Mouse (Mus musculus) myocyte (in vitro differentiated cells): ENCODE measurements around the gene 2300002M23Rik. TPM values are rescaled to one million over a fixed set of nuclear protein-coding genes. Genes with fewer than 3 reads are reported as not detected.

ENCODE experiments used
- H3K27me3 ChIP-seq: one replicate; pipeline ENCODE4 v1.6.1; 2011; ENCODE audit not compliant: control insufficient read depth, insufficient read depth, insufficient read length
- H3K36me3 ChIP-seq: one replicate; pipeline ENCODE4 v1.6.1; 2011; ENCODE audit not compliant: control insufficient read depth, insufficient read depth
- H3K4me2 ChIP-seq: one replicate; pipeline ENCODE4 v1.6.1; 2011; ENCODE audit warnings: low read depth, control low read depth
- H3K4me3 ChIP-seq: one replicate; pipeline ENCODE4 v1.5.1; 2011; ENCODE audit warnings: mild to moderate bottlenecking, control low read depth, moderate library complexity
- H3K79me2 ChIP-seq: one replicate; pipeline ENCODE4 v1.6.1; 2011; ENCODE audit not compliant: control insufficient read depth, insufficient read depth
- H3ac ChIP-seq: one replicate; pipeline ENCODE4 v1.6.1; 2011; ENCODE audit not compliant: control insufficient read depth, insufficient read length
- CEBPB ChIP-seq: IDR thresholded peaks from 2 replicates; pipeline ENCODE4 v1.6.1; 2011; ENCODE audit warnings: mild to moderate bottlenecking, moderate library complexity; ENCODE audit not compliant: poor library complexity, insufficient read depth, severe bottlenecking
- E2F4 ChIP-seq: IDR thresholded peaks from one replicate; pipeline ENCODE4 v1.6.1; 2011; ENCODE audit warnings: mild to moderate bottlenecking, control low read depth, moderate library complexity; ENCODE audit not compliant: insufficient read depth
- MAX ChIP-seq: IDR thresholded peaks from one replicate; pipeline ENCODE4 v1.6.1; 2011; ENCODE audit warnings: low read depth, mild to moderate bottlenecking, control low read depth
- MYOD1 ChIP-seq, 3 experiments: IDR thresholded peaks; one replicate each; pipeline ENCODE4 v1.6.1; 2011; ENCODE audit warnings: control low read depth in 2 of 3, low read depth in 2 of 3, mild to moderate bottlenecking in 2 of 3, moderate library complexity in 1 of 3; ENCODE audit not compliant: insufficient read length in 2 of 3, control insufficient read depth in 1 of 3
- MYOG ChIP-seq, 3 experiments: IDR thresholded peaks; one replicate each; pipeline ENCODE4 v1.6.1; 2011; ENCODE audit warnings: control low read depth in 2 of 3, low read depth in 2 of 3, mild to moderate bottlenecking in 2 of 3; ENCODE audit not compliant: insufficient read length in 2 of 3, control insufficient read depth in 1 of 3, insufficient read depth in 1 of 3
- POLR2A ChIP-seq: IDR thresholded peaks from one replicate; pipeline ENCODE4 v1.6.1; 2011; ENCODE audit warnings: low read depth, mild to moderate bottlenecking, control low read depth, moderate library complexity; ENCODE audit not compliant: insufficient read length
- POLR2AphosphoS2 ChIP-seq: IDR thresholded peaks from one replicate; pipeline ENCODE4 v1.6.1; 2011; ENCODE audit warnings: low read depth, control low read depth; ENCODE audit not compliant: insufficient read length
- REST ChIP-seq: IDR thresholded peaks from one replicate; pipeline ENCODE4 v1.6.1; 2011; ENCODE audit warnings: mild to moderate bottlenecking, control low read depth, moderate library complexity; ENCODE audit not compliant: insufficient read depth, insufficient read length
- SRF ChIP-seq: IDR thresholded peaks from one replicate; pipeline ENCODE4 v1.6.1; 2011; ENCODE audit warnings: low read depth; ENCODE audit not compliant: control insufficient read depth, insufficient read length
- TCF12 ChIP-seq: IDR thresholded peaks from one replicate; pipeline ENCODE4 v1.6.1; 2011; ENCODE audit warnings: mild to moderate bottlenecking, control low read depth; ENCODE audit not compliant: poor library complexity, insufficient read depth, severe bottlenecking
- TCF3 ChIP-seq: IDR thresholded peaks from one replicate; pipeline ENCODE4 v1.6.1; 2011; ENCODE audit warnings: low read depth, control low read depth; ENCODE audit not compliant: insufficient read length
- USF1 ChIP-seq: IDR thresholded peaks from one replicate; pipeline ENCODE4 v1.6.1; 2011; ENCODE audit warnings: low read depth, mild to moderate bottlenecking, control low read depth, moderate library complexity
- polyA plus RNA-seq: library from polyadenylated mRNA; unstranded; fragments of >200 nt; fragmentation: generic; extraction: Trizol; gene quantifications from one replicate; pipeline ENCODE4 v1.2.1, GENCODE M21; 2012; ENCODE audit warnings: missing spikeins

2300002M23Rik gene
- polyA plus RNA-seq, 1 experiment: not detected

DNA sequence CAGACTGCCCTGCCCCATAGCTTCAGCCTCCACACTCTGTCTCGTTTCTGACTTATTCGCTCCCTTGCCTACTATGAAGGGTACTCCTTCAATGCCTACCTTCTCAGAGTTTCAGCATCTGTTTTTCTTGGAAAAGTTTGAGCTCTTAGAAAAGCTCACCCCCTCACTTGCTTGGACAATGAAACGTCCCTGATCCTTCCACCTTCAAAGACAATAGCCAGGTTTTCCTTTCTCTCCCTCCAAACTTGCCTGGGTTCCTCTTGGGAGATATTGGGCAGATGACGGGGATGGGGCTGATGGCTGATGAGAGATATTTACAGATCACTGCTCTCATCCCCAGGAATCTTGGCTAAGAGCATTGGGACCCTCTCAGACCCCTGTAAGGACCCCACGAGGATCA lies 12.9 kb upstream of the 2300002M23Rik start:
- TF ChIP-seq MYOD1 (IDR thresholded peaks at IDR 0.05; ENCODE audit: control insufficient read depth in 1 of 3, insufficient read length in 2 of 3, low read depth in 2 of 3): no peak
- no peak for TF ChIP-seq CEBPB
- Histone ChIP-seq H3K36me3 (no peaks in the 10 kb centered on the region), H3K4me2 (no peak overlapping the region), H3ac (no peak overlapping the region), H3K79me2 (no peaks in the 10 kb centered on the region), H3K4me3 (no peak overlapping the region), H3K27me3 (no peaks in the 10 kb centered on the region)

DNA sequence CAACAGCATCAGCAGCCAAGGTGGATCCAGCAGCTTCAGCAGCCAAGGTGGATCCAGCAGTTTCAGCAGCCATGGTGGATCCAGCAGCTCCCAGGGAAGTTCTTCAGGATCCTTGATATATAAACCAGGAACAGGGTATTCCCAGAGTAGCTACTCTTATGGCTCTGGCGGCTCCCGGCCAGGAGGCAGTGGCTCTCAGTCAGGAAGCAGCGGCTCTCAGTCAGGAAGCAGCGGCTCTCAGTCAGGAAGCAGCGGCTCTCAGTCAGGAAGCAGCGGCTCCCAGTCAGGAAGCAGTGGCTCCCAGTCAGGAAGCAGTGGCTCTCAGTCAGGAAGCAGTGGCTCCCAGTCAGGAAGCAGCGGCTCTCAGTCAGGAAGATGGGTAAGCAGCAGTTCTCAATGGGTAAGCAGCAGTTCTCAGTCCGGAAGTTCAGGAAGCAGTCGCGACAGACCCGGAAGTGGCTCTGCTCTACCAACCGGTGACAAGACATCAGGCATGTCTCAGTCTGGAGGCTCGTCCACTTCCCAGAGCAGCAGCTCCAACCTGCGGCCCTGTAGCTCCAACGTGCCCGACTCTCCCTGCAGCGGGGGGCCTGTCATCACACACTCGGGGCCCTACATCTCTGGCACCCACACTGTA lies 12.4 kb upstream of the 2300002M23Rik start:
- H3K4me3 ChIP-seq: no peak overlapping the region
- no peaks in the 10 kb centered on the region for H3K27me3 ChIP-seq
- H3ac ChIP-seq: no peak overlapping the region
- no peak overlapping the region for H3K4me2 ChIP-seq
- no peaks in the 10 kb centered on the region for H3K79me2 ChIP-seq
- H3K36me3 ChIP-seq: no peaks in the 10 kb centered on the region
- TF ChIP-seq TCF12 (no peak), MAX (no peak), MYOD1 (IDR thresholded peaks at IDR 0.05; ENCODE audit: control insufficient read depth in 1 of 3, insufficient read length in 2 of 3, low read depth in 2 of 3) (no peak), USF1 (no peak), CEBPB (no peak), POLR2AphosphoS2 (no peak), REST (no peak), E2F4 (no peak), TCF3 (no peak), MYOG (IDR thresholded peaks at IDR 0.05; ENCODE audit: control insufficient read depth in 1 of 3, insufficient read depth in 1 of 3, insufficient read length in 2 of 3, low read depth in 2 of 3) (no peak)

DNA sequence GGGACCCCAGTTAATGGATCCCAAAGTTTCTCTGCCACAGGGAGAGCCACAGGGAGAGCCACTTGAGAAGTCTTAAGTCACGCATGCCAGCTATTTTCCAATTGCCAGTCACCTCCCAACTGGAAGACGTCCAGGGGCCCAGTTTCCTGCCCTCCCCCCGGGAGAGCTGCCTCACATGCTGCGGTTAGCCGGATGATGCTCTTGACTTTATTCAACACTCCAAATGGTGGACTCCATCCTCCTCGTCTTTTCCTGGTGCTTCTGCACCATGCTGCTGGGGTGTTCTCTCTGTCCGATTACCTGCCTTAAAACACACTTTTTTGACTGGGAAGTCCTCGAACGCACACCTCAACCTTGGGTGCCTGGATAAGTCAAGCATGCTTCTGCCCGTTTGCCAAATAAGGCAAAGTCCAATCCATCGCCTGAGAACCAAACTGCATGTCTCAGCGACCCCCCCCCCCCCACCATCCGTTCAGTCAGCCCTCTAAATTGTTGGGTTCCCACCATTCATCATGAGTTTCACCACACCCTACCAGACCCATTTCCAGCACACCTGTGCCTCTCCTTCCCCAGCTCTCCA lies 11.0 kb upstream of the 2300002M23Rik start:
- H3K79me2 ChIP-seq: no peaks in the 10 kb centered on the region
- H3K4me2 ChIP-seq: no peak overlapping the region
- no peak overlapping the region for H3K4me3 ChIP-seq
- H3K36me3 ChIP-seq: no peaks in the 10 kb centered on the region
- no peaks in the 10 kb centered on the region for H3K27me3 ChIP-seq
- no peak overlapping the region for H3ac ChIP-seq
- TF ChIP-seq USF1 (no peak), POLR2A (no peak), MAX (no peak), SRF (no peak), MYOG (IDR thresholded peaks at IDR 0.05; ENCODE audit: control insufficient read depth in 1 of 3, insufficient read depth in 1 of 3, insufficient read length in 2 of 3, low read depth in 2 of 3) (no peak), E2F4 (no peak), TCF3 (no peak), MYOD1 (IDR thresholded peaks at IDR 0.05; ENCODE audit: control insufficient read depth in 1 of 3, insufficient read length in 2 of 3, low read depth in 2 of 3) (no peak), POLR2AphosphoS2 (no peak), CEBPB (no peak), REST (no peak), TCF12 (no peak)

DNA sequence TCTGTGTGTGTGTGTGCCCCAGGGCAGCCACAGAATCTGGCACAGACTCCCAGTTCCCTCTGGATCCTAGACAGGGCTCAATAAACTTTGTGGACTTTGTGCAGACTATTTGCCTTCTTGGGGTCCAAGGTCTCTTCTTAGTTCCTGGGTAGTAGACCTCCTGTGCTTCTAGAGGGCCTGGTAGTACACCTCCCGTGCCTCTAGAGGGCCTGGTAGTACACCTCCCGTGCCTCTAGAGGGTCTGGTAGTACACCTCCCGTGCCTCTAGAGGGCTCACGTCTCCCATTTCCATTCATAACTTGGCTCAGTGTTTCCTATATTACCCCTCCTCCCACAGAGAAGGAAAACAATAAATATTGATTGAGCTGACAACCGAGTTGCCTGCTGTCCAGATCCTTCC lies 10.4 kb upstream of the 2300002M23Rik start:
- H3K4me2 ChIP-seq: peak overlapping the region; percentile 94
- TF ChIP-seq E2F4 (no peak), POLR2A (no peak), POLR2AphosphoS2 (no peak), MYOD1 (IDR thresholded peaks at IDR 0.05; ENCODE audit: control insufficient read depth in 1 of 3, insufficient read length in 2 of 3, low read depth in 2 of 3) (no peak), USF1 (no peak), SRF (no peak), REST (no peak), TCF3 (no peak), MYOG (IDR thresholded peaks at IDR 0.05; ENCODE audit: control insufficient read depth in 1 of 3, insufficient read depth in 1 of 3, insufficient read length in 2 of 3, low read depth in 2 of 3) (no peak), MAX (no peak), CEBPB (no peak), TCF12 (no peak)
- H3K79me2 ChIP-seq: no peaks in the 10 kb centered on the region
- no peak overlapping the region for H3K4me3 ChIP-seq
- no peaks in the 10 kb centered on the region for H3K27me3 ChIP-seq
- H3K36me3 ChIP-seq: no peaks in the 10 kb centered on the region
- H3ac ChIP-seq: no peak overlapping the region

DNA sequence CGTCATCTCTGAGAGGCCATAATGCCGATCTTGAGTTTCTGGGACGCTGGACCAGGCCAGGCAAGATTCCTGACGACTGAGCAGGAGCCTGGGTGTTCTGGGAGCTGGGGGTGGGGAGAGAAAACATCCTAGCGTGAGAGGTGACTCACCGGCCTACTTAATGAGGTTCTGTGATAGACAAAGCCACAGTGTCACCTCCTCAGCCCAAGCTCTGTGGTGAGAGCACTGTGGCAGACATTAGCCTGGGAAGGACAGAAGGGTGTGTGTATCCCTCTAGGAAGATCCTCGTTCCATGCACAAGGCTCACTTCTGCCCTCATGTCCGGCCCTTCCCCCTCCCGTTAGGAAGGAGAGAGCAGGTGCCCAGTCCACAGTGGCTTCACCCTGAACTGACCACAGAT lies 9.9 kb upstream of the 2300002M23Rik start:
- H3K36me3 ChIP-seq: no peaks in the 10 kb centered on the region
- H3K4me2 ChIP-seq: peak overlapping the region; percentile 94
- TF ChIP-seq TCF12: no peak
- no peak for TF ChIP-seq REST
- no peak for TF ChIP-seq USF1
- TF ChIP-seq MYOD1 (IDR thresholded peaks at IDR 0.05; ENCODE audit: control insufficient read depth in 1 of 3, insufficient read length in 2 of 3, low read depth in 2 of 3): peak in 2 of 3 experiments; percentile 29 to 42
- TF ChIP-seq E2F4: no peak
- TF ChIP-seq SRF: no peak
- no peak for TF ChIP-seq MAX
- TF ChIP-seq MYOG (IDR thresholded peaks at IDR 0.05; ENCODE audit: control insufficient read depth in 1 of 3, insufficient read depth in 1 of 3, insufficient read length in 2 of 3, low read depth in 2 of 3): peak in 1 of 3 experiments; percentile 41
- TF ChIP-seq CEBPB: no peak
- no peak for TF ChIP-seq TCF3
- TF ChIP-seq POLR2A: peak; percentile 35
- peak; percentile 91 for TF ChIP-seq POLR2AphosphoS2
- H3K79me2 ChIP-seq: no peaks in the 10 kb centered on the region
- H3ac ChIP-seq: no peak overlapping the region
- H3K4me3 ChIP-seq: no peak overlapping the region
- no peaks in the 10 kb centered on the region for H3K27me3 ChIP-seq
